Mouse (Mus musculus) lung, postnatal 0 days (tissue): ENCODE measurements at regions not wholly inside any gene's neighbourhood (a gene's known extent, or its start where the extent isn't known, plus 50 kb on each side); places are given as distances from the start of the nearest gene placed in this dataset.

Experiments
- CTCF ChIP-seq: IDR thresholded peaks from 2 replicates; pipeline ENCODE4 v1.5.1; 2016; ENCODE audit warnings: antibody characterized with exemption, mild to moderate bottlenecking
- EP300 ChIP-seq: IDR thresholded peaks from 2 replicates; pipeline ENCODE4 v1.6.1; 2016; ENCODE audit warnings: antibody characterized with exemption, mild to moderate bottlenecking, control low read depth

GRCm38 (mm10) chr9:89813616-89814318, 75.5 kb upstream of the Ankrd34c start:
- TF ChIP-seq CTCF = no peak
- TF ChIP-seq EP300 = no peak
